Mouse (Mus musculus): ENCODE data around the gene Meig1. TPM values are rescaled to one million over a fixed set of nuclear protein-coding genes. Genes with fewer than 3 reads are reported as not detected.
"Not testable (repeated sequence)": the region's sequence is repeated elsewhere in the genome, so short reads cannot be mapped to it uniquely, and the experiment has no call there.

Gene Meig1
- polyA plus RNA-seq, 1 experiment = 3.0 TPM

DNA sequence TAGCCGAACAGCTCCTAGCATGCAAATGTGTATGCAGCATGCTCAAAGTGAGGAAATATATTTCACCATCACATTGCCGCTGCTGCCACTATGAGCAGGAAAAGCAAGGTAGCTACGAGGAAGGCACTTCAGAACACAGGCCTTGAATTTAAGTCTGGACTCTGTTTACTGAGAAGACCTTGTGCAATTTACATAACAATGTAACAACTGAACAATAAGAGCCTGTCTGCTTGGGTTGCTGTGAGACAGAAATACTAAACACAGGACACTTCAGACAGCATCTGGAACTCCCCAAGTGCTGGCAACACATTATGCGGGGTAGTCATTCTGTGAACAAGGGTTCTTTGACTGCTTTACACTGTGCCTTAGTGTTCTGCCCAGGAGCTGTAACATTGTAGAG is 2.3 kb downstream of the Meig1 start:
- TF ChIP-seq CTCF (IDR thresholded peaks at IDR 0.05; ENCODE audit: borderline replicate concordance, extremely low read depth, insufficient read depth, insufficient read length) = no peak
- no peak for TF ChIP-seq POLR2A (IDR thresholded peaks at IDR 0.05; ENCODE audit: borderline replicate concordance, extremely low read depth, insufficient read depth, insufficient read length, poor library complexity, severe bottlenecking)
- DNase-seq (ENCODE audit: low read depth) = peak; percentile 61

DNA sequence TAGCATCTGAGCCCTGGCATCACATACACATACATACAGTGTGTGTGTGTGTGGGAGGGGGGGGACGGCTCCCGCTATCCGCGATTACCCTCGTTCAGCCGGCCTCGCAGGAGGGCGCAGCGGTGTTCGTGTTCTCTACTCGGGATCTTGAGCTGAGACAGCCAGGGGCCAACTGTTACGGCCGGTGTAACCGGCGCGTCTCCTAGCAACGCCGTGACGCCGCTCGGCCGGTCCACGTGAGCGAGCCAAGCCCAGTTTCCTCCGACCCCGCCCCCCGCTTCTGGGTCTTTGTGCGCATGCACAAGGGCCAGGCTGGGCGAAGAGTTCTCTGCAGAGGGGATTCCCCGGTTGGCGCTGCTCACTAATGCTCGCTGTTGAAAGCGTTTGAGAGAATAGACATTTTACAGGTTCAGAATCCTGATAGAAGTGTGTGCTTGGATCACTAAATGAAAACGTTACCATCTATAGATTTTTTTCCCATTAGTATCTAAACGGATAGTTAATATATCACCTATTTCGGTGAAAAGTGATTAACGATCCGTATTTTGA is 3.5 kb downstream of the Meig1 start:
- TF ChIP-seq CTCF (IDR thresholded peaks at IDR 0.05; ENCODE audit: borderline replicate concordance, extremely low read depth, insufficient read depth, insufficient read length) (no peak), POLR2A (IDR thresholded peaks at IDR 0.05; ENCODE audit: borderline replicate concordance, extremely low read depth, insufficient read depth, insufficient read length, poor library complexity, severe bottlenecking) (peak; percentile 29; the same call in 1 of the 2 replicates)
- peak; percentile 97 for DNase-seq (ENCODE audit: low read depth)

DNA sequence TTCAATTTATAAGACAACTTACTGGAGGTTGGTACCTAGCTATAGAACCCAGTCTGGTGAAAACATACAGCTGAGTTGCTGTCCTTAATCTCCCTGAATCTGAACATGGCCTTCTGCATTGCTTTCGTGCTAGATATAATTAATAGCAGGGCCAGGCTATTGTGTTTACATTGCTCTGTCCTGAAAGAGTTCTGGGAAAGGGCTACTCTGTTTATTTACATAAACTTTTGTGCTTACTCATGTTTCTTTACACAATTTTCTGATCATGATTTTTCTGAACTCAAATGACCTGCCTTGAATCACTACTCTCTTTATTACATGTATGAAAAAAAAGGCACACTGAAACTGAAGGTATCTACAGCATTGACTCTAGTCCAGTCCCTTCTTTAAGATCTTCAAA is 6.8 kb downstream of the Meig1 start:
- TF ChIP-seq POLR2A (IDR thresholded peaks at IDR 0.05; ENCODE audit: borderline replicate concordance, extremely low read depth, insufficient read depth, insufficient read length, poor library complexity, severe bottlenecking) = no peak
- TF ChIP-seq CTCF (IDR thresholded peaks at IDR 0.05; ENCODE audit: borderline replicate concordance, extremely low read depth, insufficient read depth, insufficient read length) = no peak

DNA sequence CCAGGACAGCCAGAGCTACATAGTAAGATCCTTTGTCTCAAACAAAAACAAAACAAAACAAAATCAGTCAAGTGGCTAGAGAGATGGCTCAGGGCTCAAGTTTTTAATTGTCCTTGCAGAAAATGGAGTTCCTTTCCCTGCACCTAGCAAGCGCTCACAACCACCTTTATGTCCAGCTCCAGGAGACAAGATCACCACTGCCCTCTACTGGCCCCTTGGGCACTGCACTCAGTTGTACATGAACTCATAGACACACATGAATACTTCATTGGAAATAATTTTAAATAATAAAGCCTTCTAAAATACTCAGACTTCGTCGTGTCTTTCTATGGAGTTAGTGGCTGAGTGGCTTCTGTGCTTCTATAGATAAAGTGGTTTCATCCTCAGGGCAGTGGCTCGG is 8.2 kb downstream of the Meig1 start:
- TF ChIP-seq POLR2A (IDR thresholded peaks at IDR 0.05; ENCODE audit: borderline replicate concordance, extremely low read depth, insufficient read depth, insufficient read length, poor library complexity, severe bottlenecking) = no peak
- TF ChIP-seq CTCF (IDR thresholded peaks at IDR 0.05; ENCODE audit: borderline replicate concordance, extremely low read depth, insufficient read depth, insufficient read length) = peak; percentile 77
- DNase-seq (ENCODE audit: low read depth) = peak; percentile 75

More for the DNA sequence above, 6.8 kb downstream of the Meig1 start:
- DNase-seq (ENCODE audit: low read depth) = no peak

DNA sequence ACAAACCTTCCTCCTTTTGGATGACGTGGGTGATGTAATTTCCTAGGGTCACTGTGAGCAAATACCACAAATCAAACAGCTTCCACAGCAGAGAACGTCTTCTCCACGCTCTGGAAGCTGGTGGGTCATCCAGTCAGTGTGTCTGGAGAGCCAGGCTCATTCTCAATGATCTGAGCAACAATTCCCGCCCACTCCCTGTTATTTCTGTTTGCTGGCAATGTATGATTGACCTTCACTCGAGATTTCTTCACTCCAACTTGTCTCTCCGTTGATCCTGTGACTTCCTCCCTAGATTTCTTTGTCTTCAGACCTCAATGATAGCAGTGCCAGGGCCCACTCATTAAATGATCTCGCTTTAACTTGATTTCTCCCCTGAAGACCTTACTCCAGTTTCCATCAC is 14.7 kb downstream of the Meig1 start:
- no peak for DNase-seq (ENCODE audit: low read depth)
- TF ChIP-seq POLR2A (IDR thresholded peaks at IDR 0.05; ENCODE audit: borderline replicate concordance, extremely low read depth, insufficient read depth, insufficient read length, poor library complexity, severe bottlenecking) = no peak
- no peak for TF ChIP-seq CTCF (IDR thresholded peaks at IDR 0.05; ENCODE audit: borderline replicate concordance, extremely low read depth, insufficient read depth, insufficient read length)

DNA sequence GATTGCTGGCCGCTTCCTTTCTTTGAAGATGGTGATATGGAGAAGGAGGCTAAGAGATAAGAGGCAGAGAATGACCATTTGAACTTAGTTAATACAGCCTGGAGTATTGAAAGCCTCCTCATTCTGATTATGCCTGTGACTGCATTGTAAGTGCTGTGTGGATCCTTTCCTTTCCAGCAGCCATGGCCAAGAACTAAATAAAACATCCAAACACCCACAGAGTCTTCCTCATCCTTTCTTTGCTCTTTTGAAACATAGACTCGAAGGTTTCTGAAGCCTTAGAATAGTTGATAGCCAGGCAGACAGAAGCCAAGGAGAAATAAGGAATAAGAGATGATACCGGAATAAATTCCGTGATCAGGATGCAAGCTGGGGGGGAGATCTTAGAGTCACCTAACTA is 16.5 kb downstream of the Meig1 start:
- DNase-seq (ENCODE audit: low read depth) = no peak
- TF ChIP-seq POLR2A (IDR thresholded peaks at IDR 0.05; ENCODE audit: borderline replicate concordance, extremely low read depth, insufficient read depth, insufficient read length, poor library complexity, severe bottlenecking) (no peak), CTCF (IDR thresholded peaks at IDR 0.05; ENCODE audit: borderline replicate concordance, extremely low read depth, insufficient read depth, insufficient read length) (no peak)

DNA sequence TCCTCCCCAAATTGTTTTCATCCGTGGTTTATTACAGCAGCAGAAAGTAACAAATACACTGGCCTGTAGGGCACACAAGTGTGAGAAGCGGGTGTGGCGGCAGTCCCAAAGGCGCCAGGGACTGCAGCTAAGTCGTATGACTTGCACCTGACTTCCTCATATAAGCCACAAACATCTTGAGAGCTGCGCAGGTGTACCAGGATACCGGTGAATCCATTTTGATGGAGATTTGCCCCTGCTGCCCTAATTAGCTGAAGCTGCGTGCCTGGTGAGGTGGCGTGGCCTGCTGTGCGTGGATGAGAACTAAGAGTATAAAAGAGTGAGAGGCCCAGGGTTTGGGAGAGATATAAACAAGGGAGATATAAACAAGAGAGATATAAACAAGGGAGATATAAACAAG is 25.3 kb downstream of the Meig1 start, which contains the start of gene Olah:
Olah (minus strand) TSS at position 101 of the 400 bp plus-strand sequence.
- not testable (repeated sequence) for DNase-seq (ENCODE audit: low read depth)

DNA sequence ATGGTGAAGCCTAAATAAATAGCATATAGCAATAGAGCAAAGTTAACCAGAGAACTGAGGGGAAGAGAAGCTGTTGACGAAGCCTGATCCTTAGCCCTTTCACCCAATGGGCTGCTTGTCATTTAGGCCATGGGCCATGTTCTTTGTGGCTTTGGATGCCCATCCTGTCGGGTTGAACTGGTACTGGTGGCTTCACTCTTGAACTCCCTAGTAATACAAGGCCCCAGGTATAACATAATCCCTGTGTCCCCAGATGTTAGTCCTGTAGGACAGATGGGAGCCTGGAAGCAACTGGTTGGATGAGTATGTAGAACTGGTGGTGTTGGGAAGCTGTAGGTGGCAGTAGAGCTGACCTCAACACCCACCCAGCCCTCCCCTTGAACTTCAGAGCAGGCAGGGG is 30.5 kb downstream of the Meig1 start:
- DNase-seq (ENCODE audit: low read depth) = no peak
- TF ChIP-seq CTCF (IDR thresholded peaks at IDR 0.05; ENCODE audit: borderline replicate concordance, extremely low read depth, insufficient read depth, insufficient read length) (no peak), POLR2A (IDR thresholded peaks at IDR 0.05; ENCODE audit: borderline replicate concordance, extremely low read depth, insufficient read depth, insufficient read length, poor library complexity, severe bottlenecking) (no peak)

DNA sequence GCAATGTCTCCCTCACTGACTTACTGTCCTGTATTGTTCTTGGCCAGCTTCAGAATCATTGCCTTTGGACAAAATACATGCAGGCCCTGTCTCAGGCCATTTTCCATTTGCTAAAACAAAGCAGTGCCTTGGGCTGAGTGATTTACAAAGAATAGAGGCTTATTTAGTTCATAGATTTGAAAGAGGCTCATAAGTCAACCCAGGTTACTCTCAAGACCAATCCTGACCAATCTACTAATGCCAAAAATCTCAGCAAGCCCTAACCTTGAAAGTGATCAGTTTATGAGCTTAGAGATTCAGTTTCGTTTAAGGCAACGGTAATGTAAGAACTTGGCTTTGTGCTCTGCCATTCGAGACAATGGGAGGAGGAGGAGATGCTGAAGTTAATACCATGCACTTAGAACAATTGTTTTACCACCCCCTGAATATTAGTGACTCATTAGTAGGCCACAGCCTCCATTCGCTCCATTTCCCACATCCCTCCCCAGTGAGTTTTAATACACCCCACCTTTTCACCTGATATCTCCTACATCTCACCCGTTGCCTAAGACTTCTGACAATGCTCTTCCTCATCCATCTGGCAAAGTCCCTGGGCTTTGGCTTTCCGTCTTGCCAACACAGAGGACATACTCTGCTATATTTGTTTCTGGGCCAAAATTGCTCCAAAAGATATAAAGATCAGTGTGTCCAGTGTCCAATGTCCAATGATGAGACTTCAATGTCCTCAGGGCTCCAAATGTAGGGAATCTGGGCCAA is 35.2 kb downstream of the Meig1 start:
- TF ChIP-seq POLR2A (IDR thresholded peaks at IDR 0.05; ENCODE audit: borderline replicate concordance, extremely low read depth, insufficient read depth, insufficient read length, poor library complexity, severe bottlenecking) = no peak
- no peak for TF ChIP-seq CTCF (IDR thresholded peaks at IDR 0.05; ENCODE audit: borderline replicate concordance, extremely low read depth, insufficient read depth, insufficient read length)

DNA sequence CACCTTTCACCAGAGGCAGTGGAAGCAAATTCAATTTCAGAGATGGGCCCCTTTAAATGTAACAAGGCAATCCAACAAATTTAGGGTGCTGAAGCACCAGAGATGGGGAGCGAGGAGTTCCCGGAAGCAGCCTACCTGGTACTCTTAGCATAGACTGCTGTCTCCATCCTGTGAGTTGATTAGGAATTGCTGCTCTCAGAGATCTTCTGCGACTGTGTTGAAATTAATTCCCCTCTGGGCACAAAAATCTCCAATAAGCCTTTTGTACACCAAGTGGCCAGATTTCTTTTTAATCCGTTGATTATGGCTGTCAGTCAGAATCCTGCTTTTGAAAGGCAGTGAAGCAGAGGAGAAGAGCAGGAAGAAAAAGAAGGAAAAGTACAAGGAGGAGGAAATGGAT is 57.3 kb downstream of the Meig1 start:
- TF ChIP-seq CTCF (IDR thresholded peaks at IDR 0.05; ENCODE audit: borderline replicate concordance, extremely low read depth, insufficient read depth, insufficient read length) (no peak), POLR2A (IDR thresholded peaks at IDR 0.05; ENCODE audit: borderline replicate concordance, extremely low read depth, insufficient read depth, insufficient read length, poor library complexity, severe bottlenecking) (no peak)
- peak; percentile 30 for DNase-seq (ENCODE audit: low read depth)

More for the DNA sequence above, 35.2 kb downstream of the Meig1 start:
- DNase-seq (ENCODE audit: low read depth) = no peak

DNA sequence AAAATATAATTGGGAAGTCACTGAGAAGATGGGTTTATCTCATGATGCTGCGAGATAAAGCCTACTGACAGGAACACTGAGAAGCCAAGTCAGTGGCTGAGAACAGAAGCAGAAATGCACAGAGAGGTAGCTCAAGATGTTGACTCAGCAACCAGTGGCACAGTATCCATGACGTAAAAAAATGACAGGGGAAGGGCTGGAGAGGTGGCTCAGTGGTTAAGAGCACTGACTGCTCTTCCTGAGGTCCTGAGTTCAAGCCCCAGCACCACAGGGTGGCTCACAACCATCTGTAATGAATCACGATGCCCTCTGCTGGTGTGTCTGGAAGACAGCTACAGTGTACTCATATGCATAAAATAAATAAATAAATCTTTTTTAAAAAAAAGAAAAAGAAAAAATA is 61.4 kb downstream of the Meig1 start:
- DNase-seq (ENCODE audit: low read depth) = no peak
- no peak for TF ChIP-seq POLR2A (IDR thresholded peaks at IDR 0.05; ENCODE audit: borderline replicate concordance, extremely low read depth, insufficient read depth, insufficient read length, poor library complexity, severe bottlenecking)
- no peak for TF ChIP-seq CTCF (IDR thresholded peaks at IDR 0.05; ENCODE audit: borderline replicate concordance, extremely low read depth, insufficient read depth, insufficient read length)

Other genes starting within 250 kb of the Meig1 start
- 32.8 and 44.0 TPM in 2 replicates for gene Nmt2, start 138.4 kb downstream of the Meig1 start, polyA plus RNA-seq (2012; rRNA removed)
- gene Rpp38, start 90.0 kb downstream of the Meig1 start, polyA plus RNA-seq (2012; rRNA removed) = 9.1 and 13.1 TPM in 2 replicates
- gene Acbd7, start 86.5 kb downstream of the Meig1 start, polyA plus RNA-seq (2012; rRNA removed) = 0.93 and 1.3 TPM in 2 replicates
- gene Olah, start 25.4 kb downstream of the Meig1 start, polyA plus RNA-seq (2012; rRNA removed) = 0.04 TPM in 1 of 2 replicates, not detected in the other
- gene Dclre1c, start 1.5 kb upstream of the Meig1 start, polyA plus RNA-seq (2012; rRNA removed) = 13.0 and 14.9 TPM in 2 replicates
- gene Suv39h2, start 52.4 kb upstream of the Meig1 start, polyA plus RNA-seq (2012; rRNA removed) = 8.1 and 11.4 TPM in 2 replicates
- 6.3 and 8.1 TPM in 2 replicates for gene Gm45902, start 90.1 kb upstream of the Meig1 start, polyA plus RNA-seq (2012; rRNA removed)
- gene Hspa14, start 90.2 kb upstream of the Meig1 start, polyA plus RNA-seq (2012; rRNA removed) = 56.8 and 69.5 TPM in 2 replicates
- gene Cdnf, start 90.4 kb upstream of the Meig1 start, polyA plus RNA-seq (2012; rRNA removed) = 0.32 and 0.33 TPM in 2 replicates
- gene Fam107b, start 147.8 kb upstream of the Meig1 start, polyA plus RNA-seq (2012; rRNA removed) = 33.9 and 37.2 TPM in 2 replicates